Mouse (Mus musculus): ENCODE data around the gene Fgfr2.

Gene Fgfr2

GRCm38 (mm10) chr7:133008663-133009062 is 114.5 kb downstream of the Fgfr2 start:
- DNase-seq (ENCODE audit: low read depth, low spot score): no peak

- DNase-seq (ENCODE audit: low read depth, low spot score): no peak
Observed at GRCm38 (mm10) chr7:133007343-133007742, 115.8 kb downstream of the Fgfr2 start.

GRCm38 (mm10) chr7:133005772-133006171 is 117.4 kb downstream of the Fgfr2 start:
- no peak for DNase-seq (ENCODE audit: low read depth, low spot score)

GRCm38 (mm10) chr7:133003421-133003820 is 119.7 kb downstream of the Fgfr2 start:
- peak; percentile 55 for DNase-seq (ENCODE audit: low read depth, low spot score)

GRCm38 (mm10) chr7:133002271-133002670 is 120.9 kb downstream of the Fgfr2 start:
- DNase-seq (ENCODE audit: low read depth, low spot score): no peak

- DNase-seq (ENCODE audit: low read depth, low spot score): no peak
Observed at GRCm38 (mm10) chr7:133001388-133001787, 121.8 kb downstream of the Fgfr2 start.

GRCm38 (mm10) chr7:132999061-132999460 is 124.1 kb downstream of the Fgfr2 start:
- no peak for DNase-seq (ENCODE audit: low read depth, low spot score)

GRCm38 (mm10) chr7:132998639-132999038 is 124.5 kb downstream of the Fgfr2 start:
- no peak for DNase-seq (ENCODE audit: low read depth, low spot score)

- DNase-seq (ENCODE audit: low read depth, low spot score): no peak
Observed at GRCm38 (mm10) chr7:132996391-132996790, 126.8 kb downstream of the Fgfr2 start.

- DNase-seq (ENCODE audit: low read depth, low spot score): no peak
Observed at GRCm38 (mm10) chr7:132994628-132995191, 128.4 kb downstream of the Fgfr2 start.

GRCm38 (mm10) chr7:132994120-132994519 is 129.0 kb downstream of the Fgfr2 start:
- DNase-seq (ENCODE audit: low read depth, low spot score): no peak

GRCm38 (mm10) chr7:132992967-132993615 is 130.1 kb downstream of the Fgfr2 start:
- DNase-seq (ENCODE audit: low read depth, low spot score): no peak

GRCm38 (mm10) chr7:132991240-132991900 is 131.8 kb downstream of the Fgfr2 start:
- DNase-seq (ENCODE audit: low read depth, low spot score): no peak

- no peak for DNase-seq (ENCODE audit: low read depth, low spot score)
Observed at GRCm38 (mm10) chr7:132989839-132990238, 133.3 kb downstream of the Fgfr2 start.

GRCm38 (mm10) chr7:132982639-132983038 is 140.5 kb downstream of the Fgfr2 start:
- no peak for DNase-seq (ENCODE audit: low read depth, low spot score)

GRCm38 (mm10) chr7:132977981-132978380 is 145.2 kb downstream of the Fgfr2 start:
- DNase-seq (ENCODE audit: low read depth, low spot score): no peak

- DNase-seq (ENCODE audit: low read depth, low spot score): no peak
Observed at GRCm38 (mm10) chr7:132976079-132976478, 147.1 kb downstream of the Fgfr2 start.

- no peak for DNase-seq (ENCODE audit: low read depth, low spot score)
Observed at GRCm38 (mm10) chr7:132972079-132972478, 151.1 kb downstream of the Fgfr2 start.

GRCm38 (mm10) chr7:132965707-132966106 is 157.4 kb downstream of the Fgfr2 start:
- no peak for DNase-seq (ENCODE audit: low read depth, low spot score)

- no peak for DNase-seq (ENCODE audit: low read depth, low spot score)
Observed at GRCm38 (mm10) chr7:132964395-132964794, 158.8 kb downstream of the Fgfr2 start.

GRCm38 (mm10) chr7:132950613-132951012 is 172.5 kb downstream of the Fgfr2 start:
- no peak for DNase-seq (ENCODE audit: low read depth, low spot score)

GRCm38 (mm10) chr7:132949968-132950367 is 173.2 kb downstream of the Fgfr2 start:
- no peak for DNase-seq (ENCODE audit: low read depth, low spot score)

- DNase-seq (ENCODE audit: low read depth, low spot score): no peak
Observed at GRCm38 (mm10) chr7:132940569-132940968, 182.6 kb downstream of the Fgfr2 start.
